Mouse (Mus musculus) right cerebral cortex, postnatal 10 days (tissue): ENCODE measurements around the gene Chrnb2.
"Not testable (repeated sequence)": the region's sequence is repeated elsewhere in the genome, so short reads cannot be mapped to it uniquely, and the experiment has no call there.

Source experiments
- DNase-seq, 2 experiments: peaks; one replicate each; pipeline ENCODE4 v3.0.0; 2021; ENCODE audit warnings: low spot score in 2 of 2

Gene Chrnb2

DNA sequence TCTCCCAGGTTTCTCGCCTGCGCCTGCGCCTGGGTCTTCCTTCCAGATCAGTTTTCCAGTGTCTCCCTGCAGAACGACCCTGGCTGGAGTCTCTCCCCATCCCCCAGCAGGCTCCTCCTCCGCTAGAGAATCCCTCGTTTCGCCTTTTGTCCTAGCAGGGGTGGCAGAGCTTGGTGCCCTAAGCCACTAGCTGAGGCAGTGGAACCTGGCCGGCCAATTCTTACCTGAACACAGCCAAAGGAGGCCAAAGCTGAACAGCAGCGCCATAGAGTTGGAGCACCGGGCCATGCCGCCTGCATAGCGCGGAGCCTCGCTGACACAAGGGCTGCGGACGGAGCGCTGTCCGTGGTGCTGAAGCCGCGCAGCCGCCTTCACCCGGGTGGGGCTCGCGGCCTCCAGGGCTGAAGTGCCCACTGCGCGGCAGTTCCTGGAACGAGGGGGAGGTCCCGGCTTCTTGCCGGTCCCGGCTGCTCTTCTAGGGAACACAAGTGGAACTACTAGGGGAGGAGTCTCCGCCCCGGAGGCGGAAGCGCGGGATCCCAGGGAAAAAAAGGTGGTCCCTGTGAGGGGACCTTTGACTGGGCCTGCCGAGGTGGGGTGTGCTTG lies at the start of gene Chrnb2:
TSS of gene Chrnb2 (minus strand) at position 514 of the 606 bp plus-strand sequence.
- DNase-seq, result peak; percentile 78 to 79

DNA sequence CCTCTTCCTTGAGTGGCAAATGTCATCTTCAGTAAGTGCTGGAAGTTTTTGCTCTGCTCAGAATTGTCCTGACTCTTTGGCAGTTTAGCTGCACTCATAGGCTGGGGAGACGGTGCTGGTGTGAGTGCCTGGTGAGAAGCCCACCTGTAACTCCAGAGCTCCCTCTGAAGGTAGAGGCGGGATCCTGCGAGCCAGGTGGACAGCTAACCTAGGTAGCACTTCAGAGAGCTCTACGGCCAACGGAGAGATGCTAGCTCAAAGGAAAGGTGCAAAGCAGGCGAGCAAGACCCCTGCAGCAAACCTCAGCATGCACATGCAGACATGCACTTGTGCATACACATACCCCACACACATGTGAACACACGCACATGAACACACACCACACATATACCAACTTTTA lies 49.6 kb upstream of the Chrnb2 start:
- no peak for DNase-seq

DNA sequence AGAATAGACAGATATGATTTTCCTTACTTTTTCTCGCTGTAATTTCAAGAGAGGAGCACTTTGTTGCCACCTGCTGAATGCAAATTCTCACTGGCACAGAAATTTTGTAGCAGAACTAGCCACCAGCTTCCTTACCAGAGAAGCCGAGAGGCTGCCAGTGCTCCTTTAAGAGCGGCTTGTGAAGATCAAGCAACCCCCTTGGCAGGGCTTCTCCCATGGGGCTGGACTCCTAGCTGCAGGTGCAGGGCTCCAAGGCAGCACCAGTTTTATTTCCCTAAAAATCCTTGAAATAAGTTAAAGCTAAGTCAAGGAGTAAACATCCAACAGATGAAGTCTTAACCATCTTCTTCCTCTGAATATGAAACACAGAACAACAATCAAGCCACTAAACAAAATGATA lies 47.7 kb upstream of the Chrnb2 start:
- DNase-seq, result no peak

DNA sequence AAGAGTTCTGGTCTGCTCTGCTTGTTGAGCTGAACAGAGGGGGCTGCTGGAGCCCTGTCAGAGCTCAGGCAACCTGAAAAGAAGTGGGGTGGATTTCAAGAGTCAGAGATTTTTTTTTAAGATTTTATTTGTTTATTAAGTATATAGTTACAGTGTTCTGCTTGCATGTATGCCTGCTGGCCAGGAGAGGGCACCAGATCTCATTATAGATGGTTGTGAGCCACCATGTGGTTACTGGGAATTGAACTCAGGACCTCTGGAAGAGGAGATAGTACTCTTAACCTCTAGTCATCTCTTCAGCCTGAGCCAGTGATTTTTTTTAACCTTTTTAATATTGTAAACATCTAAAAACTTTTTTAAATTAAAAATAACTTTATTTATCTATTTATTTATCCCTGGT lies 46.4 kb upstream of the Chrnb2 start:
- DNase-seq, result no peak

DNA sequence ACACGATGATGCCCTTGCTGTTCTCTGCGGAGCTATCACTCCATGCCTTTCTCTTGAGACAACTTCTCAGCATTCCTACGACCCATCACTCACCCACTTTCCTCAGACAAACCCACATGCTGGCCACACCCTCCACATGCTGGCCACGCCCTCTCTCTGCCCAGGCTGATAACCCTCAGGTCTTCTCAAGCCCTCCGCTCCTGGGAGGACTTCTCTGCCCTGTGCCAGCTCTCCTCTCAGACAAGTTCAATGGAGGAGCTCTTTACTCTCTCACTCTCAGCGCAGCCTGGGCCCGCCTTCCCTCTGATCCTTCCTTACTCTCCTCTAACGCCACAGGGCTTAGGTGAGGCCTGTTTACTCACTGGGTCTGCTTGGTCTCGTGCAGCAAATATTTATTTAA lies 44.2 kb upstream of the Chrnb2 start:
- no peak for DNase-seq

DNA sequence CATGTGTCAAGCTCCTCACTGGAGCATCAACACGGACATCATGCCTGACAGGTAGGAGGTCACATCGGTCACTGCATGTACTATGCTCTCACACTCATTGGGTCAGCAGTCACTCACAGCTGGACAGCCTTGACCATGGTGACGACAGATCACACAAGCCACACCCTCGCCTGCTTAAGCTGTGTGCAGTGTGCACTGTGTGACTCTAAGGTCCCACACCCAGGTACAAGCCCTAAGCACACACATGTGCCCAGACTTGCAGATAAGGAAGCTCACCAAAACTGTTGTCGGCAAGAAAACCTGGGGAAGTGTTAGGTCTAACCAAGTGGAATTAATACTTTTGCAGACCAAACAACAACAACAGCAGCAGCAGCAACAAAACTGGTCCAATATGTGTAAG lies 43.4 kb upstream of the Chrnb2 start:
- no peak for DNase-seq

DNA sequence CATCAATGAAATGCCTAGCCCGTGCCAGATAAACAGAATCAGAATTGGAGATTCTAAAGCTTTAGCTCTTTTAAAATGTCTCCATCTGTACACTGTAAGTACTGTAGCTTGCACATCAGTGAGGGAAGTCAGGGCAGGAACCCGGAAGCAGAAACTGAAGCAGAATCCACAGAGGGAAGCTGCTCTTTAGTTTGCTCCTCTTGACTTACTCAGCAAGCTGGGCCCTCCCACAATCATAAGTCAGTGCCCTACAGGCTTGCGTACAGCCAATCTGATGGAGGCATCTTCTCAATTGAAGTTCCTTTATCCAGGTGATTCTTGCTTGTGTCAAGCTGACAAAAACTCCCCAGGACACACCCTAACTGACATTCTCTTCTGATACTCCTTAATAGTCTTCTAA lies 42.7 kb upstream of the Chrnb2 start:
- DNase-seq, result no peak

DNA sequence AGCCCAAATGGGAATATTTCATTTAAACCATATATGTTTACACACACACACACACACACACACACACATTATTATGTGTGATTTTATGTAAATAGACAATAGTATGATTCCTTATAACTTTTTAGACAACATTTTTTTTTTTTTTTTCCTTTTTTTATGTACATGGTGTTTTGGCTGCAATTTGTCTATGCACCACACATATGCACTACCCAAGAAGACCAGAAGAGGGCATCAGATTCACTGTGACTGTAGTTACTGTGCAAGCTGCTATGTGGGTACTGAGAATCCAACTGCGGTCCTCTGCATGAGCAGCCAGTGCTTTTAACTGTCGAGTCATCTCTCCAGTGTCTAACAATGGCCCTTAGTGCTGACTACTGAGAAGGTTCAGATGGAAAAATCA lies 42.3 kb upstream of the Chrnb2 start:
- no peak for DNase-seq

DNA sequence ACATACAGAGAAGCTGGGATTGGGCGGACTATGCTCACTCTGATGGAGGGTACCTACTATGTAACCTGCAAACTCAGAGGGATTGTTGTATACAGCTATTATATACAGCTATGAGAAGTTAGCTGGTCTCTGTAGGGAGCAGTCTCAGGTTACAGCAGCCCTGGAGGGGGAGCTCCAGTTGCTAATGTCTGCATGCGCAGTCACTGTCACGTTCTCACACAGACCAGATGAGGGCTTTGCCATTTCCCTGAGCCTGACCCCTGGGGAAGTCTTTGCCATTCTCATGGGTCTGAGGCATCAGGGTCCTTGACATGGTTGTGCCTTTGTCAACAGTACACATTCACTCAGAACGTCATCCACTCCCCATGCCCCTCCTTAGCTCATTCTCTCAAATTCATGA lies 40.7 kb upstream of the Chrnb2 start:
- DNase-seq, result no peak

DNA sequence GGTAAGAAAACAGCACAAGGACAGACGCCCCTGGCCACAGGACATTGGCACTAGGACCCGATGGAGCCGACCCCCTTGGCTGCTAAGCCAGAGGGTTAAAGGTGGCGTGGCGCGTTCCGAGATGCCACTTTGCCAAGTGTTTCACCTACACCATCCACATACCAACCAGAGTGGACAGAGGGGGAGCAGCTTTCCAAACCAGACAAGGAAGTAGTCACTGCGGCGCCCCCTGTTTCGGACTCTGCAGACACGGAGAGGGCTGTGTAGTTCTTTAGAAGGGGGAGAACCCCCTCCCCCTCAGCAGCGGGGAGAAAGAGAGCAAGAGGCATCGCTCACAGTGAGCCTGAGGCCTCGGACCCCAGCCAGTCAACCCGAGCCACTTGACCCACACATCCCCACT lies 38.4 kb upstream of the Chrnb2 start:
- DNase-seq, result no peak

DNA sequence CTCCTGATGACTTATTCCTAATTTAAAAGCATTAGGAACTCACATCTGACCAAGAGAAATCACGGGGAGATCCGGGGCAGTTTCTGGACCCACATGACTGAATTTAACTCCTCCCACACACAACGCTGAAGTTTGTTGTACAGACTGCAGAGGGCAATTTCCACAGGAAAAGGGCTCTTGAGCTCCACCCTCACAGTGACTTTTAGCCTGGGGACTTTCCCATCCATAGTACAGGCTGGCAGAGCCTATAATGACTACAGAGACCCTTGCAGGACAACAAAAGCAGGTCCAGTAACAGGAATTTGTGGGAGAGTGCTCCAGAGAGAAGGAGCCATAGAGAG lies 37.0 kb upstream of the Chrnb2 start:
- no peak for DNase-seq

DNA sequence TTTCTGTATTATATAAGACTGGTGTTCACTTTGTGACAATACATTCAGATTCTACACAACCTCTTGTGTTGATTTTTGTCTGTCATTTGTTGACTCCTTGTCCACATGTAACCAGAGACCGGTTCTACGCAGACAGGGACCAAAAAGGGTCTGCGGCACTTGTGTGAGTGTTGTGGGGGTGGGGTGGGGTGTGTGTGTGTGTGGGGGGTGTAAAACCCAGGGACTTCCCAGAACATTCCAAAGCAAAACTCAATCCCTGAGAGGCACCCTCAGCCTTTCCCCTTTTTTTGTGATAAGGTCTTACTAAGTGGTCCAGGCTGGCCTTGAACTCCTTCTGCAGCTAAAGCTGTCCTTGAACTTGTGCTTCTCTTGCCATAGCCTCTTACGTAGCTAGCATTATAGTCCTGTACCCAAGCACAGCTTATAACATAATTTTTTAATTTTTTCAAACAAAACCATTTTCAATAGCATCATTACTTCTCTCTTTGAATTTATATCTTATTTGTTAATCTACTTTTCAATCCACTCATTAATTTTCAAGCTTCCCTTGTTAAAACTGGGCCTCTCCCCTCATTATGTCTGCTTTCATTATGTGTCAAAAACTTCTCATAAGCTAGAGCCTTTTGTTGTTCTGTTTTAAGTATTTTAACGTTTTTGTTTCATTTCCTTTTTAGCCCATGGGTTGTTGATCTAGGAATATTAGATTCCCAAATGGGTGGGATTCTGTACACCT lies 36.5 kb upstream of the Chrnb2 start:
- DNase-seq, result no peak

DNA sequence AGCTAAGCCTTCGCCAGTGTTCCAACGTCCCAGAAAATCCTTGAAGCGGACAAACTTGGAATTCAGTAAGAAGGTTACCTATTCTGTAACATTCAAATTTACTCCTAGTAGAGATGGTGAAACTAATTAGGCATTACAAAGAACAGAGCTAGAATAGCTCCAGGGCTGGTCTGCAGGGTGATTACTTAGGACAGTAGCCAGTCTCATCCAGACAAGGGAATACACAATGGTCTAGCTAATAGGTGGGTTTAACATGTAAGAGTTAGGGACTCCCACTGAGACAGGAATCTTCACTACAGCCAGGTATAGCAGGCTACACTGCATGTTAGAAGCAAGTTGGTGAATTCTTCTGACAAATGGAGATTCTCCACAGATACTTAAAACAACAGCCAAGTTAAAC lies 35.6 kb upstream of the Chrnb2 start:
- DNase-seq, result not testable (repeated sequence)

DNA sequence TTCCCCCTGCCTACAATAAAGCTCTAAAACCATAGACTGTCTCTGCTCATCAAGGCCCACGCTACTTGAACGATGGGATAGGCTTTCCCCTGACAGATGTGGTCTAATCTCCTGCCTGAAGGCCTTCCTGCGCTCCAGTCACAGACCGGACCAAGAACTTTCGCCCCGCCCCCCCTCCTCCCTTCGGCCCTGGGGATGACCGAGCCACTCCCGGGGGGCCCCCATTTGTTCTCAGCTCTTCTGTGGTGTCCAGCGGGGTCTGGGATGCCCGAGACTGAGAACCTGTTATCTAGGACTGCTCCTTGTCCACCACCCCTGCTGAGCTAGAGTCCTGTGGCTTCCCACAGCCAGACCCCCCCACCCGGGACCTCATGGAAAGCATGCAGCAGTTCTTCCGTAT lies 35.0 kb upstream of the Chrnb2 start:
- no peak for DNase-seq

DNA sequence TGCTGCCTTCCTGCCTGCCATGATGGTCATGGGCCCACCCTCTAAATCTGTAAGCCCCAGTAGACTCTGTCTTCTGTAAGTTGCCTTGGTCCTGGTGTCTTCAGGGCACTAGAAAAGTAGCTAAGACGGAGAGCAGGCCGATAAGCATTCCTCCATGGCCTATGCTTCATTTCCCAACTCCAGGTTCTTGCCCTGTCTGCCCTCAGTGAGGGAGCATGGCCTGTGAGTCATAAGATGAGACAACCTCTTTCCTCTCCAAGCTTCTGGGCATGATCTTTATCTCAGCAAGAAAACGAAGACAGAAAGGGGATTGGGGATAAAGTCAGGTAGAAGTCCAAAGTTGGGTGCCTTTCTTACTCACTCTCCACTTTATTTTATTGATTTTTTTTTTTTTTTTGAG lies 34.1 kb upstream of the Chrnb2 start:
- no peak for DNase-seq

DNA sequence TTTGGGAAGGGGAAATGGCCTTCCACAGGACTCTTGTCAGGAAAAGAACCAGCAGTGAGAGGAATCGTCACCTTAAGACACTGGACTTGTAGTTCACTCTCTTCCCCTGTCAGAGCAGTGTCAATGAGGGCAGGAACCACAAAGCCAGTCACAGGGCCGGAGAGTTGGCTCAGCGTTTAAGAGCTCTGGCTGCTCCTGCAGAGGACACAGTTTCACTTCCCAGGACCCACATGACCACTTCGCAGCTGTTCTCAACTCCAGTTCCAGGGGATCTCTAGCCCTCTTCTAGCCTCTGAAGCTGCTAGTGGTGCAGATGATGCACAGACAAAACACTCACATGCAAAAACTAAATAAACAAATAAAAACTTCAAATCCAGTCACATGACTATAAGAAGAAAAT lies 31.9 kb upstream of the Chrnb2 start:
- peak in 1 of 2 experiments; percentile 47 for DNase-seq

DNA sequence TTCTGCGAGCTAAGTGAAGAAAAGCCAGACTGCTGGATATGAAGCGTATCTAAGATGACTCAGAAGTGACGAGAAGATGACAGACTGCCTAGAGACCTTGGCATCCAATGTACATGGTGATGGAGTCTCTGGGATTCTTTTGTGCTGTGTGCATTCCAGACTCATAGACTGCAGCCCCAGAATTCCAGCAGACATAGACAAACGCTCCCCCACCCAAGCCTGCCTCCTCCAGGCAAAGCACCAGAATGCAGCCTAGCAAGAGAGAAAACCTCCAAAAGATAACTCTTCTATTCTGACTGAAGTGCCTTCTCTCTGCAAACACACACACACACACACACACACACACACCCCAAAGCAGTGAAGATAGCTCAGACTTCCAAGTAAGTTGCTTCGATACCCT lies 31.3 kb upstream of the Chrnb2 start:
- no peak for DNase-seq

DNA sequence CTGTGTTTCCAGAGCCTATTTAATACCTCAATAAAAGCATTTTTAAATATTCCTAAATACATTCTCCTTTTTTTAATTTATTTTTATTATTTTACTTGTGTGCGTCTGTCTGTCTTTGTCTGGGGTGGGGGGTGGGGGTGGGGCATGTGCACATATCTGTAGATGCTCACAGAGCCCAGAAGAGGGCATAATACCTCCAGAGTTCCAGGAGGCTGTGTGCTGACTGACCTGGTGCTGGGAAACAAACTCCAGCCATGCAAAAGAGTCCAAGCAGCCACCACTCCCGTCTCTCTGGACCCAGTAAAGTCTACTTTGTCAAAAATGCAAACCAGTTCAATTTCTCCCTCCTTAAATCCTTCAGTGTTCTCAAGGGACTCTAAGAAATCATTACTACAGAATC lies 30.2 kb upstream of the Chrnb2 start:
- no peak for DNase-seq

DNA sequence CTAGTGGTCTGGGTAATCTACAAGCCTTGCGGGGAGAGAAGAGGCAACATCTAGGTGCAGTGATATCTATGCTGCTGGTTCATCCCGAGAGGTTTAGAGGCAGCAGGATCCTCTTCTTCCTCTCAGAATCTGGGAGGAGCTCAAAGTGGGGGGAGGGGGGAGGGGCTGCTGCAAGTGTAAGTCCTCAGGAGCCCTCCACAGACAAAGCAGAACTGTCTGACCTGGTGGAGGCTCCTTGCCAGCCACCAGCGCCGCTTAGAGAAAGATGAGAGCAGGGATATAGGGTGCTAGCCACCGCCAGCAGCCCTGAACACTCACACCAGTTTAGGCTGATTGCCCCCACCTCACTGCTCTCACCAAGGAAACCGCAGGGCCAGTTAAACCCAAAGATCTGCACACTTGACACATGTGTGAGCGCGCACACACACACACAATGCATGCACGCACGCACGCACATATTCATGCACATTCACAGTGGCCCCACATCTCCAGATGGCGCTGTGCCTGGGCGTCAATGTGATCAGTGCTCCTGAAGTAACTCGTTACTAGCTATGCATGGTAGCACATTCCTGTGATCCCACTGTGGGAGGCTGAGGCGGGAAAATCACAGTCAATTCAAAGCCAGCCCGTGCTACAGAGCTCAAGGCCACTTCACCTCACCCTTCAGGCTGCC lies 24.4 kb upstream of the Chrnb2 start:
- DNase-seq, result peak in 1 of 2 experiments; percentile 40

DNA sequence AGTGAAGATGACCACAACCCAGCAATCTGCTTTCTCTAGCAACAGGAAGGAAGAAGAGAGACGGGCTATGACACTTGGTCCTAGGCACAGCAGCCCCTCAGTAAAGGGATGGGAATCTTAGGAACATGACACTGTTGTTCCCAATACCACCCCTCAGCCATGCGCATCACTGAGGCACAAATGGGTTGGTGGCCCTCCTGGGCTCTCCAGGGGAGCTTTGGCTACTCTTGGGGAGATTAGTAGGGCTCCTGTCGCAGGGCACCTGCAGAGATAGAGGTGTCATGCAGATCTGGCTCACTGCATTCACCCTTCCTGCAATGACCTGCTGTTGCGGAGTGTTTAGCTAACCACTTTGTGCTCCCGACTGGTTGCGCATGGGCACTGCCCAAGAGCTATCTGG lies 21.8 kb upstream of the Chrnb2 start:
- no peak for DNase-seq

DNA sequence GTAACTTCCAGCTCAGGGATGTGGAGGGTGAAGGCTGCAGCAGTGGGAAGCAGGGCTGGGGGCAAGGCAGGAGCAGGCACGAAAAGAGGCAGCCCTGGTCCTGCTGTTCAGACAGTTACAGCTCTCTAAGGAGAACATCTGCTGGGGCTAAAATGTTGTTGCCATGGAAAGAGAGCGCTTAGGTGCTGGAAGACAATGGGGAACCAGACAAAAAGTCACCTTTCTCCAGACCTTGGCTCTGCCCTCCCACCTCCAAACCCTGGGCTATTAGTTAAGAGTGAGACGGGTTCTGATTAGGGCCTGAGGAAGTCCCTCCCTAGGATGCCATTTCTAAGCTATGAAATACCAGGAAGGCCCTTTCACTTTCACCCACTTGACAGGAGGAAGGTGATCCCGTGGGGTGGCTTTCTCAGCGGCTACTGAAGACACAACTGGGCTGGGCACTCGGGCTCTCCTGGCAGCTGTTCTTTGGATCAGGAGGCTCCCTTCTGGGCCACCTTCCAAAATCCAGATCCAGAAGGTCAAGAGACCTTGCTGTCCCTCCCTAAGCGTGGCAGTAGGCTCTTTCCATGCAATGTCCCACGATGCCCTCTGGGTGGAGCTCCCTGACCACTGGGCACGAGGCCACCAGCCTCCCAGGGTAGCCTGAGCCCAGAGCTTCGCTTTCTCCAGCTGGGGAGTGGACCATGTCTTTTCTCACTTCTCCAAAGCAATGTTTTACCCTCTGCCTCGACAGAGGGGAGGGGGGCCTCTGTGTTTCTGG lies 20.7 kb upstream of the Chrnb2 start:
- peak; percentile 76 to 80 for DNase-seq

DNA sequence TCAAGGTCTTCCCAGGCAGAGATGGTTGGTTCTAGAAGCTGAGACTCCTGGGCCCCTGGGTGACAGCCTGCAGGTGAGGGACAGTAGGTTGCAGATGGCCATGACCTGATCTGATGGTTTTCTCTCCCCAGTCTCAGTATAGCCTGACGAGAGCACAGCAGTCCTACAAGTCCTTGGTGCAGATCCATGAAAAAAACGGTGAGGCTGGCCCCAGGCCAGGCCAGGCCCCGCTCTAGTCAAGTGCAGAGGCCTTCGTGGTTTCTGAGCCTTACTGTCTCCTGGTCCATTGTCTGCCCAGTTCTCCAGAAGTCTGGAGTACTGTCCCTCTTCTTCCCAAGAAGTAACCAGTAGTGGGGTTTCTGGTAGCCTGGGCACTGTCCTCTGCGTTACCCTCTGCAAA lies 17.2 kb upstream of the Chrnb2 start:
- no peak for DNase-seq

DNA sequence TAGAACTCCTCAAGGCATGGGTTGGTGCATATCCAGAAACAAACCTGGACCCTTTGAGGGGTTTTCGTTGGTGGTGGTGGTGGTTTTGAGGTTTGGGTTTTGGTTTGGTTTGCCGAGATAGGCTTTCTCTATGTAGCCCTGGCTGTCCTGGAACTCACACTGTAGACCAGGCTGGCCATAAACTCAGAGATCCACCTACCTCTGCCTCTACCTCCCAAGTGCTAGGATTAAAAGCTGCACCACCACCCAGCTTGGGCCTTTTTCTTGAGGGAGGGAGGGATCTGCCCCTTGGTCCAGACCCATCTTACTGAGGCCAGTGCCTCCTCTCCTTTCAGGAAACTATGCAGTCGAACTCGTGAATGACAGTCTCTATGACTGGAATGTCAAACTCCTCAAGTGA lies 15.7 kb upstream of the Chrnb2 start:
- DNase-seq, result no peak
